Mouse (Mus musculus): ENCODE measurements at regions not wholly inside any gene's neighbourhood (a gene's known extent, or its start where the extent isn't known, plus 50 kb on each side); places are given as distances from the start of the nearest gene placed in this dataset.

DNA sequence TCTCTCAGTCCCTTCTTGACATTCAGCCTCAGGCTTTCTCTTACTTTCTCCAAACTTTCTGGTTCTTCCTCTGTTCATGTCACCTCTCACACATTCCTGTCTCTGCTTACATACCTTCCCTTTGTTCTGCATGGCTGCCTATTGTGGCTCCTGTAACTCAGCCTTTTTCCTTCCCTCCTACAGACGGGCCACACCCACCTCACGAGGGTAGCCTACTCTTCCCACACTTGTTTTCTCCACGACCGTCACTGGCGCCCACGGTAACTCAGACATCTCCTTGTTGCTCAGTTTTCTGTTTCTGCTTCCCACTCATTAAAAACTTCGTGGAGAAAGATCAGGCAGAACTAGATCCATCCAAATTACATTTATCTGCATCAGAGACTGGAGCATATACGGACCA is 166.9 kb upstream of the Spats2l start:
- in situ Hi-C loops (cut with MboI; ENCODE audit: low pct_unique_long_range_greater_than_20kb), result no loop called here
- DNase-seq (ENCODE audit: low read depth, low spot score) (no peak), ATAC-seq (no peak)
- CTCF ChIA-PET, result interaction anchor here (1.7 to 1.9 kb wide), 2 partner anchors 36 to 342 kb away, joined by 6 to 9 read pairs; no protein-coding TSS in a partner anchor
- TF ChIP-seq CTCF (IDR thresholded peaks at IDR 0.05), result no peak
- H3K27me3 ChIP-seq, result no peaks in the 10 kb centered on the region
- POLR2A ChIA-PET, result no interaction called here

DNA sequence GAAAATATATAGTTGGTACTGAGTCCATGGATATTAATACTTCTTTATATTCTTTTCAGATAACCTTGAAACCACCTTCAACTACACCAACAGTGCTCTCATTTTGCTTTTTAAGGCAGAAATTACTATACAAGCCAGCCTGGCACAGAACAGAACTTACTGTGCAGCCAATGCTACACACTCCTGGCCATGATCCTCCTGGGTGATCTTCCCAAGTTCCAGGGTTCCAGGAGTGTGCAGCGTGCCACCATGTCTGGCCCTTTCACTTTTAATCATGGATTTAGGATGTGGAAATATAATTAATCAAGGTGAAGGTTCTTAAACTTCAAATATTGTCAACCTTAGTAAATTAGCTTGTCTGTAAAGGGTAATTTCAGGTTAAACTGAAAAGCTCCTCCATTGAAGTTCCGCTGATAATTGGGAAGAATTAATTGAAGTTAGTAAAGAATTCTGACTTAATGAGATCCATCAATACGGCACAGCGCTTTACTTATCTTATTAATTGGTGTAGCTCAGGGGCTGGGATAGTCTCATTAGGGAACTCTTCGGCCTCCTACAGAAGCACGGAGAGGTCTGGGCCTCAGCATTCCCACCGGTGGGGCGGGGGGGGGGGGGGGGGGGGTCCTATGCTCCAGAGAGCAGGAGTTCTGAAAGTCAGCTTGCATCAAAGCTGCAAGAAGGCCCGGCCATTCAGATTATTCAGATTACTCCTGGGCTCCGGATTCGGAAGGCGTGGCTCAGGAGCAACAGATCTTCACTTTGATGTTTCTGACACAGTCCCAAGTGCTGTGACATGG is 166.1 kb upstream of the Spats2l start:
- ATAC-seq (no peak), DNase-seq (ENCODE audit: low read depth, low spot score) (no peak)
- ChIA-PET POLR2A (interaction anchor here (1.2 kb wide), 1 partner anchor 167 kb away, joined by 3 read pairs; no protein-coding TSS in a partner anchor), CTCF (interaction anchor here (1.0 kb wide), 1 partner anchor 25 kb away, joined by 3 read pairs; no protein-coding TSS in a partner anchor)
- in situ Hi-C loops (cut with MboI; ENCODE audit: low pct_unique_long_range_greater_than_20kb), result no loop called here
- TF ChIP-seq CTCF (IDR thresholded peaks at IDR 0.05), result no peak
- H3K27me3 ChIP-seq, result no peaks in the 10 kb centered on the region

DNA sequence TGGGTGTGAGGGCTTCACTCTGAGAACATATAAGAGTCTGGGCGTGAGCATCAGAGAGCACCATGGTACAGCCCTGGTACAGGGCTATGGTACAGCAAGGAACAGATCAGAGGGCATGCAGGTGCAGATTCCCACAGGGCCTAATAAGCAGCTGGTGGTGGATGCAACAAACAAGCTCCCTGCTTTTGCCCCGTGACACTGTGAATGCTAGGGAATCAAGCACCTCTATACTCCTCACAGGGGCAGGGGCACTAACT is 165.6 kb upstream of the Spats2l start:
- ChIA-PET POLR2A (interaction anchor here (1.2 kb wide), 1 partner anchor 166 kb away, joined by 3 read pairs; no protein-coding TSS in a partner anchor), CTCF (interaction anchor here (1.0 kb wide), 1 partner anchor 24 kb away, joined by 3 read pairs; no protein-coding TSS in a partner anchor)
- no peak for TF ChIP-seq CTCF (IDR thresholded peaks at IDR 0.05)
- in situ Hi-C loops (cut with MboI; ENCODE audit: low pct_unique_long_range_greater_than_20kb), result no loop called here
- ATAC-seq (no peak), DNase-seq (ENCODE audit: low read depth, low spot score) (no peak)
- no peaks in the 10 kb centered on the region for H3K27me3 ChIP-seq

DNA sequence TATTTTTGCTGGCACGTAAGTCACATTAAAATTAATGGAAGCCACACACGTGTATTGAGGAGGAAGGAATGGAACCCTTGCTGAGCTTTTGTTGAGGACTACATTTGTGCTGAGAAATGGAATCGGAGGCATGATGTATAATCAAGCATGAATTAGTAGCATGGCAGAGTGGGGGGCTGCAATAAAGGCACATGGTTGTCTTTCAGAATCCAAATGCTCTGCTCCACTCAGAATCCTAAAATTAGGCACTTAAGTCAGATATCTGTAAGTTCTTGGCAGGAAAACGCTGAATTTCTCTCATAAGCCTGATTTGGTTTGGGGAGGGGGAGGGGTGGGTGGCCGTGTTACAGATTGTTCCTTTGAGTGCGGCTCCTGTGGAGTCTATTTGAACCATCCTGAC is 164.7 kb upstream of the Spats2l start:
- CTCF ChIA-PET, result interaction anchor here (0.8 kb wide), 1 partner anchor 78 kb away, joined by 3 read pairs; no protein-coding TSS in a partner anchor
- H3K27me3 ChIP-seq, result no peaks in the 10 kb centered on the region
- in situ Hi-C loops (cut with MboI; ENCODE audit: low pct_unique_long_range_greater_than_20kb), result no loop called here
- no peak for TF ChIP-seq CTCF (IDR thresholded peaks at IDR 0.05)
- POLR2A ChIA-PET, result no interaction called here
- ATAC-seq (no peak), DNase-seq (ENCODE audit: low read depth, low spot score) (no peak)

DNA sequence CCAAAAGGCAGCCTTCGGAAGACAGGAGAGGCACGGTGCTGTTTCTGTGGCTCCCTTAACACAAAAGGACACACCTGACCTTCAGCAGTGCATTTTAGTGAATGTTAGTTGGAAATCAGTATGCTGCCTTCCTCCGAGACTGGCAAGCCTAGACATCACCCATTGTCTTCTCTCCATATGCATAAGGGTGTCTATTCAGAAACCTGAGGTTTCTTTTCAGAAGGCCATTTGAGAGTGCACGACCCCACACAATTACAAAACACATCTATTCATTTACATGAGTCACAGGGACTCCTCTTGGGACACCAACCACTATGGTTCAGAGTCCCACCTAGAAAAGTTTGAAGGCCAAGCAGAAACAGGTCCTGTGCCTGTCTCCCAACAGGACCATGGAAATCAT is 161.8 kb upstream of the Spats2l start:
- no peaks in the 10 kb centered on the region for H3K27me3 ChIP-seq
- DNase-seq (ENCODE audit: low read depth, low spot score) (no peak), ATAC-seq (no peak)
- CTCF ChIA-PET, result interaction anchor here (0.7 to 2.8 kb wide), 2 partner anchors 16 to 130 kb away, joined by 3 to 8 read pairs; no protein-coding TSS in a partner anchor
- POLR2A ChIA-PET, result no interaction called here
- in situ Hi-C loops (cut with MboI; ENCODE audit: low pct_unique_long_range_greater_than_20kb), result no loop called here
- TF ChIP-seq CTCF (IDR thresholded peaks at IDR 0.05), result no peak

DNA sequence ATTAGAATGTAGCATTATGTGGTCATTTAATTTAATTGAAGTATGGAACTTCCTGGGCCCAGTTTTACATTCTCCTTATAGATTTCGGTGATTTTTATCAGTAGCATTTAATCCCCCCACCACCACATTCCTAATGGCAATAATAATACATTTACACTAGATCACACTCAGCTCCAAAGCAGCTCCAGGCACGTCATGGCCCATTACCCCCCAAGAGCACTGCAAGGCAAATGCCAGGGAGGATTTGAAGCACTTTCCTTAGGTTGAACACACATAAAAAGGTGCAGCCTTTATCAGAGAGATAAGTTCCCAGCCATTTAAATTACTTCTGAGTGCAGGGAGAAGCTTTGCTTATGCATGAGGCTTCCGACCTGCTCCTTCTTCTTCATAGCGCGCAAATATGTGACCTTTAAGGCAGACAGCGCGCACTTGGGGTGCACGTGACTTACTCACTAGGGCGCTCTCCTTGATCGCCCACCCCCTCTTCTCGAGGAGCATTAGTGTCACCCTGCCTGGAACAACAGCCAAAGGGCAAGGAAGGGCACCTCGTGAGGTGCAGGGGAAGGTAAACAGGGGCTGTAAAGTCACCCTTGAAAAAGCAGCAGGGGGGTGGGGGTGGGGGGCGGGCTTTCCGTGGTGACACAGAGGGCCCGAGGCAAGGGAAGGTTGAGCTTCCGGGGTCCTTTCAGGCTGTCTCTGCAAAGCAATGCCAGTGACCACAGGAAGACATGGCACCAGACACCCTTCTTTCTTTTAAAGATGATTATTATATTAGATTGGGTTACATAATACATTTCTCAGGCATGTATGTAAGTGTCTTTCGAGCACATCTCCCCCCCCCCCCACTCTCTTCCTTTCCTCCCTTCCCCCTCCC is 160.8 kb upstream of the Spats2l start:
- CTCF ChIA-PET, result interaction anchor here (1.0 to 2.8 kb wide), 2 partner anchors 15 to 181 kb away, joined by 3 to 8 read pairs; no protein-coding TSS in a partner anchor
- TF ChIP-seq CTCF (IDR thresholded peaks at IDR 0.05), result no peak
- DNase-seq (ENCODE audit: low read depth, low spot score) (peak; percentile 34), ATAC-seq (peak; percentile 37)
- POLR2A ChIA-PET, result no interaction called here
- in situ Hi-C loops (cut with MboI; ENCODE audit: low pct_unique_long_range_greater_than_20kb), result no loop called here
- no peaks in the 10 kb centered on the region for H3K27me3 ChIP-seq

DNA sequence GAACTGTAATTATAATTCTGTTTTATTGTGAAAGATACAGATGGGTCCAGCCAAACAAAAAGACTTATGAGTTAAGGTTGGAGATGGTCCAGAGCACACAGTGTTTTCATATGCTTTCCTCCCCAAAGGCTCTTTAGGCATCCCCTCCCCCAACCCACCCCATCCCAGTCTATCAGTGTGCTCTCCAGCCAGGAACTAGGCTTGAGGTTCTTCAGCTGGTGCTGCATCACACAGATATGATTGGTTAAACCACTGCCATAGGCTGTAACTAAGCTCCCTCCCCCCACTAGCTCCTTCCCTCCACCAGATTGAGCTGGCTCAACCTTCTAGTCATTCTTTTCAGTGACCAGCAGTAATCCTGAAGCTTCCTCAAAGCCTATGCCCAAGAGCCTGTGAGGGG is 158.8 kb upstream of the Spats2l start:
- no peak for DNase-seq (ENCODE audit: low read depth, low spot score)
- in situ Hi-C loops (cut with MboI; ENCODE audit: low pct_unique_long_range_greater_than_20kb), result no loop called here
- CTCF ChIA-PET, result no interaction called here
- no peak for TF ChIP-seq CTCF (IDR thresholded peaks at IDR 0.05)
- ATAC-seq, result no peak
- no peaks in the 10 kb centered on the region for H3K27me3 ChIP-seq
- POLR2A ChIA-PET, result no interaction called here

DNA sequence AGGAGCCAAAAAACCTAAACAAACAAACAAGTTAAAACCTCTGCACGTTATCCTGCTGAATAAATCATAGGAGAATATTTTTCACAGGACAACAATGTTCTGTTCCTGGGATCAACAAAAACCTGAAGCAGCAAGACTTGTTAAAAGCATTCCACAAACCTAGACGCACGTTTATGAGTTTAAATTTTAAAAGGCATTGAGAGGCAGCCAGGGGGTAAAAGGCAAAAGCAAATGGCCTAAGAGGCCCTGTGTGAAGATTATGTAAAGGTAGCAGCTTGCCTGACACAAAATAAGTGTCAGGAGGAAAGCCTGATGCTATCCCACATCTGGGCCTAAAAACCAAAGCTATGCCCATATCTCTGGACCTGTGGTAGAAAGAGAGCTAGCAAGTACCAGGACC is 156.6 kb upstream of the Spats2l start:
- no peak for TF ChIP-seq CTCF (IDR thresholded peaks at IDR 0.05)
- DNase-seq (ENCODE audit: low read depth, low spot score) (no peak), ATAC-seq (no peak)
- ChIA-PET POLR2A (no interaction called here), CTCF (no interaction called here)
- in situ Hi-C loops (cut with MboI; ENCODE audit: low pct_unique_long_range_greater_than_20kb), result no loop called here
- no peaks in the 10 kb centered on the region for H3K27me3 ChIP-seq

DNA sequence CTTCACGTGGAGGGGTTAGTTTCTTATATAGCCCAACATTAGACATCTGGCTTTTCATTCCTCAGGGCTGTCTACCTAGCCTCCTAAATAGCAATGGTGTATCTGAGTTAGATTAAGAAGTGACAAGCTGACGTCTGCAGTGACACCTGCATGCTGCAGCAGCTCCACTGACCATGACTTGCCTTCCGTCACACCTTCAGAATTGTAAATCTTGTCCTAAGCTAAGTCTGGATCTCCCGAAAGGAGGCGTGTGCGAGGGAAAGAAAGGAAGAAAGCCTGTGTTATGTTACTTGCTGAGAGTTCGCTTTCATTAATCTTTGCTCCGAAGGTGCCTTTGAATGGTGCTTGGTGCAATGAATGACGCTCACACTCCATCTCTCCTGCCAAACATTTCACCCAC is 151.4 kb upstream of the Spats2l start:
- in situ Hi-C loops (cut with MboI; ENCODE audit: low pct_unique_long_range_greater_than_20kb), result no loop called here
- CTCF ChIA-PET, result no interaction called here
- ATAC-seq, result no peak

DNA sequence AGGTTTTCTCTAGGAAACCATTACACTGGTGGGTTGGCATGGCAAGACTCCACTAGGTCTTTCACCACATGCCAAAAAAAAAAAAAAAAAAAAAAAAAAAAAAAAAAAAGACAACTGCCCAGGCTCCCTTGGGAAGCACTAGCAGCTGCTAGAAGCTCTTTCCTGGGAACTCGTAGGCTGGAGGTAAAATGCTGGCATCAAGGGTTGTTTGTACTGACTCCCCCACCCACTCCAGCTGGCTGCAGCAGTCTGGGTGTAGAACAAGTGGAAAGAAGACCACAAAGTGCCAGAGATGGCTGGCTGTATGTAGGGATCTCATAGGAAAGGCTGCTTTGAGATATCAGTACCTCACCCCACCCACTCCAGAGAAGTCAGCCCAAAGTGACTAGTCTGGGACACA is 140.0 kb upstream of the Spats2l start:
- in situ Hi-C loops (cut with MboI; ENCODE audit: low pct_unique_long_range_greater_than_20kb), result no loop called here
- no peak for TF ChIP-seq CTCF (IDR thresholded peaks at IDR 0.05)
- ATAC-seq (no peak), DNase-seq (ENCODE audit: low read depth, low spot score) (no peak)
- ChIA-PET POLR2A (no interaction called here), CTCF (interaction anchor here (0.5 kb wide), 1 partner anchor 320 kb away, joined by 3 read pairs; no protein-coding TSS in a partner anchor)
- no peaks in the 10 kb centered on the region for H3K27me3 ChIP-seq

More for the DNA sequence above, 151.4 kb upstream of the Spats2l start:
- TF ChIP-seq CTCF (IDR thresholded peaks at IDR 0.05), result no peak
- DNase-seq (ENCODE audit: low read depth, low spot score), result no peak
- POLR2A ChIA-PET, result no interaction called here
- H3K27me3 ChIP-seq, result no peaks in the 10 kb centered on the region

DNA sequence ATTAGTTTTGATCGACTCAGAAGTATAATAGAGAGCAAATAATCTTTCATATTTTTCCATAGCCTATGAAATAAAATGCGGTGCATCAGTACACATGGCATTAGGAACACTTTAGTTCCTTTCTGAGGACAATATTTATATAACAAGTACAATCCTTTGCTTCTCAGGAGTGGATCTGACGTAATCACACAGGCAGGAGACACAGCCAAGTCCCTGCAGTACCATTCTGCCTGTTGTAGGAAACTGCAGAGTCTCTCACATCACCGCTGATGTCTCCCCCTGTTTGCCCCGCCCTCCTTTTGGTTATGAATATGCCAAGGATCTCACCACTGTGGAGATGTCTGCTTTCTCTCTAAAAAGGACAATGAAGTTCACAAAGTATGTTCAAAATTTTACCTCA is 131.8 kb upstream of the Spats2l start:
- CTCF ChIA-PET, result no interaction called here
- in situ Hi-C loops (cut with MboI; ENCODE audit: low pct_unique_long_range_greater_than_20kb), result no loop called here
- ATAC-seq, result no peak

More for the DNA sequence above, 131.8 kb upstream of the Spats2l start:
- DNase-seq (ENCODE audit: low read depth, low spot score), result no peak
- no peak for TF ChIP-seq CTCF (IDR thresholded peaks at IDR 0.05)
- POLR2A ChIA-PET, result no interaction called here
- H3K27me3 ChIP-seq, result no peaks in the 10 kb centered on the region
